Mouse (Mus musculus) mature B cell (primary cell): ENCODE results near the gene Racgap1.

ENCODE experiments used
- in situ Hi-C: fragments of 300-500 bp; cut with MboI; formaldehyde crosslinking; loops from 2 replicates; pipeline ENCODE4 v1.14.3; 2019

The Racgap1 gene

GRCm38 (mm10) chr15:99619821-99620220 is 31.6 kb downstream of the Racgap1 start:
- in situ Hi-C loops, result no loop called here

- in situ Hi-C loops, result no loop called here
These were observed 32.9 kb downstream of the Racgap1 start for GRCm38 (mm10) chr15:99618595-99618994.

- in situ Hi-C loops, result no loop called here
These were observed 36.2 kb downstream of the Racgap1 start for GRCm38 (mm10) chr15:99615246-99615645.

- in situ Hi-C loops, result no loop called here
These were observed 36.7 kb downstream of the Racgap1 start for GRCm38 (mm10) chr15:99614753-99615152.

- in situ Hi-C loops, result no loop called here
These were observed 37.2 kb downstream of the Racgap1 start for GRCm38 (mm10) chr15:99614273-99614672.

GRCm38 (mm10) chr15:99611563-99611962 is 39.9 kb downstream of the Racgap1 start:
- in situ Hi-C loops, result no loop called here

- in situ Hi-C loops, result no loop called here
These were observed 42.9 kb downstream of the Racgap1 start for GRCm38 (mm10) chr15:99608382-99609125.

GRCm38 (mm10) chr15:99607388-99608113 is 43.9 kb downstream of the Racgap1 start:
- in situ Hi-C loops, result no loop called here

- in situ Hi-C loops, result no loop called here
These were observed 44.9 kb downstream of the Racgap1 start for GRCm38 (mm10) chr15:99606515-99606914.

- in situ Hi-C loops, result no loop called here
These were observed 45.9 kb downstream of the Racgap1 start for GRCm38 (mm10) chr15:99605595-99605994.

GRCm38 (mm10) chr15:99603216-99603615 is 48.2 kb downstream of the Racgap1 start:
- in situ Hi-C loops, result no loop called here

- in situ Hi-C loops, result no loop called here
These were observed 49.1 kb downstream of the Racgap1 start for GRCm38 (mm10) chr15:99602206-99602820.

GRCm38 (mm10) chr15:99601823-99602120 is 49.7 kb downstream of the Racgap1 start:
- in situ Hi-C loops, result no loop called here

- in situ Hi-C loops, result no loop called here
These were observed 50.3 kb downstream of the Racgap1 start, which contains the start of gene Aqp6 for GRCm38 (mm10) chr15:99600986-99601822. Gene Aqp6, plus strand, starts transcription at chr15:99601400.

- in situ Hi-C loops, result no loop called here
These were observed 52.0 kb downstream of the Racgap1 start for GRCm38 (mm10) chr15:99599245-99600070.

GRCm38 (mm10) chr15:99597596-99597995 is 53.9 kb downstream of the Racgap1 start:
- in situ Hi-C loops, result no loop called here

GRCm38 (mm10) chr15:99596841-99597240 is 54.6 kb downstream of the Racgap1 start:
- in situ Hi-C loops, result no loop called here

- in situ Hi-C loops, result no loop called here
These were observed 55.3 kb downstream of the Racgap1 start for GRCm38 (mm10) chr15:99596056-99596687.

GRCm38 (mm10) chr15:99594951-99595350 is 56.5 kb downstream of the Racgap1 start:
- in situ Hi-C loops, result no loop called here

- in situ Hi-C loops, result no loop called here
These were observed 58.6 kb downstream of the Racgap1 start for GRCm38 (mm10) chr15:99592877-99593276.

GRCm38 (mm10) chr15:99592177-99592576 is 59.3 kb downstream of the Racgap1 start:
- in situ Hi-C loops, result no loop called here
